22 mouse cellular contexts compared by ENCODE assay signal in genomic region chr4:43091183-43091582, GRCm38 (mm10).
"Had no signal": no experiment of that assay in that cellular context is flagged by ENCODE, and none has a peak within 500 bp of the region (broad histone marks: within the 10 kb centered on the region; RNA-seq: fewer than 3 reads in every experiment).

No protein-coding gene starts in this region.

- H3K27ac ChIP-seq: layer of hippocampus, adult 2 months; limb, embryonic 10.5 days; limb, embryonic 13.5 days; liver, embryonic 12.5 days; liver, embryonic 15.5 days; macrophage; midbrain, embryonic 12.5 days; midbrain, embryonic 15.5 days; neural tube, embryonic 12.5 days; neural tube, embryonic 15.5 days had no signal

- H3K9ac ChIP-seq: limb, embryonic 13.5 days; liver, embryonic 12.5 days; liver, embryonic 15.5 days; midbrain, embryonic 12.5 days; midbrain, embryonic 15.5 days; neural tube, embryonic 12.5 days; neural tube, embryonic 15.5 days had no signal

- H3K9me3 ChIP-seq: limb, embryonic 10.5 days; limb, embryonic 13.5 days; liver, embryonic 12.5 days; liver, embryonic 15.5 days; midbrain, embryonic 12.5 days; midbrain, embryonic 15.5 days; neural tube, embryonic 12.5 days; neural tube, embryonic 15.5 days had no signal

- H3K4me1 ChIP-seq: limb, embryonic 10.5 days; limb, embryonic 13.5 days; liver, embryonic 12.5 days; liver, embryonic 15.5 days; midbrain, embryonic 12.5 days; midbrain, embryonic 15.5 days; neural tube, embryonic 12.5 days; neural tube, embryonic 15.5 days had no signal

- H3K4me3 ChIP-seq: layer of hippocampus, adult 2 months; limb, embryonic 10.5 days; limb, embryonic 13.5 days; liver, embryonic 12.5 days; liver, embryonic 15.5 days; midbrain, embryonic 12.5 days; midbrain, embryonic 15.5 days; neural tube, embryonic 12.5 days; neural tube, embryonic 15.5 days had no signal

- DNase-seq: kidney, adult 8-10 months; kidney, postnatal 25 days; layer of hippocampus, adult 9-11 months; liver; lung, adult 18-20 months; right cerebral cortex, adult 18-20 months; right cerebral cortex, postnatal 14 days; right cerebral cortex, postnatal 4 days; spleen, adult 18-20 months; thymus, adult 2 months; thymus, postnatal 14 days; thymus, postnatal 4 days had no signal

- H3K27me3 ChIP-seq: limb, embryonic 13.5 days; liver, embryonic 12.5 days; liver, embryonic 15.5 days; midbrain, embryonic 12.5 days; midbrain, embryonic 15.5 days; neural tube, embryonic 12.5 days; neural tube, embryonic 15.5 days had no signal

- H3K4me2 ChIP-seq: limb, embryonic 13.5 days; liver, embryonic 12.5 days; liver, embryonic 15.5 days; midbrain, embryonic 12.5 days; midbrain, embryonic 15.5 days; neural tube, embryonic 12.5 days; neural tube, embryonic 15.5 days had no signal

- H3K36me3 ChIP-seq: limb, embryonic 10.5 days; limb, embryonic 13.5 days; liver, embryonic 12.5 days; liver, embryonic 15.5 days; neural tube, embryonic 12.5 days; neural tube, embryonic 15.5 days had no signal

- ATAC-seq: liver, embryonic 12.5 days; midbrain, embryonic 15.5 days had no signal
